Mouse (Mus musculus) C2C12 (cell line): ENCODE measurements at regions not wholly inside any gene's neighbourhood (a gene's known extent, or its start where the extent isn't known, plus 50 kb on each side); places are given as distances from the start of the nearest gene placed in this dataset.

Experiments used
- H3K27me3 ChIP-seq: one replicate; pipeline ENCODE4 v1.6.1; 2011; ENCODE audit not compliant: control insufficient read depth, insufficient read depth, insufficient read length
- H3K36me3 ChIP-seq: one replicate; pipeline ENCODE4 v1.6.1; 2011; ENCODE audit not compliant: control insufficient read depth, insufficient read depth
- H3K4me3 ChIP-seq: one replicate; pipeline ENCODE4 v1.5.1; 2011; ENCODE audit warnings: mild to moderate bottlenecking, control low read depth; ENCODE audit not compliant: poor library complexity, insufficient read depth, severe bottlenecking
- H3K79me2 ChIP-seq: one replicate; pipeline ENCODE4 v1.6.1; 2011; ENCODE audit not compliant: control insufficient read depth, insufficient read depth
- H3K79me3 ChIP-seq: one replicate; pipeline ENCODE4 v1.6.1; 2011; ENCODE audit warnings: low read depth, control low read depth
- H3ac ChIP-seq: one replicate; pipeline ENCODE3; 2011; ENCODE audit warnings: low read depth; ENCODE audit not compliant: control insufficient read depth, insufficient read length
- CEBPB ChIP-seq: IDR thresholded peaks from one replicate; pipeline ENCODE4 v1.6.1; 2011; ENCODE audit warnings: low read depth, mild to moderate bottlenecking, control low read depth, moderate library complexity
- CTCF ChIP-seq: IDR thresholded peaks from one replicate; pipeline ENCODE4 v1.5.1; 2011; ENCODE audit not compliant: control insufficient read depth, insufficient read depth, insufficient read length
- FOSL1 ChIP-seq: IDR thresholded peaks from one replicate; pipeline ENCODE4 v1.8.0; 2011; ENCODE audit warnings: mild to moderate bottlenecking, low read length; ENCODE audit not compliant: poor library complexity, insufficient read depth, severe bottlenecking
- MAX ChIP-seq: IDR thresholded peaks from one replicate; pipeline ENCODE4 v1.6.1; 2011; ENCODE audit warnings: mild to moderate bottlenecking, control low read depth
- MYOD1 ChIP-seq: IDR thresholded peaks from one replicate; pipeline ENCODE4 v1.6.1; 2011; ENCODE audit warnings: low read depth; ENCODE audit not compliant: control insufficient read depth, insufficient read length
- MYOG ChIP-seq: IDR thresholded peaks from one replicate; pipeline ENCODE4 v1.6.1; 2011; ENCODE audit not compliant: control insufficient read depth, insufficient read length; ENCODE audit errors: extremely low read depth
- USF1 ChIP-seq: IDR thresholded peaks from one replicate; pipeline ENCODE4 v1.6.1; 2011; ENCODE audit warnings: low read depth, mild to moderate bottlenecking, control low read depth, moderate library complexity

GRCm38 (mm10) chr11:17533706-17534105 is 276.3 kb downstream of the C1d start:
- no peaks in the 10 kb centered on the region for H3K27me3 ChIP-seq
- no peaks in the 10 kb centered on the region for H3K79me3 ChIP-seq
- TF ChIP-seq USF1 (no peak), FOSL1 (no peak), MYOD1 (no peak), MYOG (no peak)
- H3K79me2 ChIP-seq = no peaks in the 10 kb centered on the region
- H3K4me3 ChIP-seq = no peak overlapping the region
- no peaks in the 10 kb centered on the region for H3K36me3 ChIP-seq
- H3ac ChIP-seq = no peak overlapping the region

GRCm38 (mm10) chr11:17546286-17546685 is 288.9 kb downstream of the C1d start:
- TF ChIP-seq USF1 (no peak), MAX (no peak), CTCF (no peak)
- no peak overlapping the region for H3ac ChIP-seq
- no peaks in the 10 kb centered on the region for H3K36me3 ChIP-seq
- no peak overlapping the region for H3K4me3 ChIP-seq
- H3K27me3 ChIP-seq = no peaks in the 10 kb centered on the region
- H3K79me3 ChIP-seq = no peaks in the 10 kb centered on the region
- no peaks in the 10 kb centered on the region for H3K79me2 ChIP-seq

GRCm38 (mm10) chr11:17549148-17549547 is 291.8 kb downstream of the C1d start:
- Histone ChIP-seq H3K79me2 (no peaks in the 10 kb centered on the region), H3K4me3 (no peak overlapping the region), H3ac (no peak overlapping the region), H3K36me3 (no peaks in the 10 kb centered on the region), H3K27me3 (no peaks in the 10 kb centered on the region), H3K79me3 (no peaks in the 10 kb centered on the region)
- TF ChIP-seq FOSL1 (no peak), CTCF (no peak), USF1 (no peak), MYOD1 (no peak), CEBPB (no peak), MAX (no peak)

GRCm38 (mm10) chr11:17555276-17555675 is 297.9 kb downstream of the C1d start:
- no peak overlapping the region for H3ac ChIP-seq
- H3K79me2 ChIP-seq = no peaks in the 10 kb centered on the region
- H3K27me3 ChIP-seq = no peaks in the 10 kb centered on the region
- no peaks in the 10 kb centered on the region for H3K79me3 ChIP-seq
- H3K36me3 ChIP-seq = no peaks in the 10 kb centered on the region
- no peak for TF ChIP-seq USF1
- TF ChIP-seq MYOG = no peak
- TF ChIP-seq CTCF = no peak
- no peak for TF ChIP-seq MYOD1
- no peak overlapping the region for H3K4me3 ChIP-seq

- Histone ChIP-seq H3K79me3 (no peaks in the 10 kb centered on the region), H3K4me3 (no peak overlapping the region), H3ac (no peak overlapping the region), H3K79me2 (no peaks in the 10 kb centered on the region), H3K27me3 (no peaks in the 10 kb centered on the region), H3K36me3 (no peaks in the 10 kb centered on the region)
- TF ChIP-seq CEBPB = no peak
- TF ChIP-seq MYOD1 = no peak
- TF ChIP-seq USF1 = no peak
- TF ChIP-seq MAX = no peak
- TF ChIP-seq MYOG = no peak
- TF ChIP-seq FOSL1 = no peak
- TF ChIP-seq CTCF = no peak
Observed at GRCm38 (mm10) chr11:17591780-17592487, 334.6 kb downstream of the C1d start.

GRCm38 (mm10) chr11:17603726-17604493 is 346.5 kb downstream of the C1d start:
- H3ac ChIP-seq = no peak overlapping the region
- H3K4me3 ChIP-seq = no peak overlapping the region
- TF ChIP-seq FOSL1 (no peak), MAX (no peak), MYOD1 (no peak), MYOG (no peak), CTCF (no peak), USF1 (no peak), CEBPB (no peak)
- no peaks in the 10 kb centered on the region for H3K27me3 ChIP-seq
- H3K79me3 ChIP-seq = no peaks in the 10 kb centered on the region
- H3K36me3 ChIP-seq = no peaks in the 10 kb centered on the region
- no peaks in the 10 kb centered on the region for H3K79me2 ChIP-seq
